ENCODE assay signal across 10 mouse cellular contexts in the genomic region with DNA sequence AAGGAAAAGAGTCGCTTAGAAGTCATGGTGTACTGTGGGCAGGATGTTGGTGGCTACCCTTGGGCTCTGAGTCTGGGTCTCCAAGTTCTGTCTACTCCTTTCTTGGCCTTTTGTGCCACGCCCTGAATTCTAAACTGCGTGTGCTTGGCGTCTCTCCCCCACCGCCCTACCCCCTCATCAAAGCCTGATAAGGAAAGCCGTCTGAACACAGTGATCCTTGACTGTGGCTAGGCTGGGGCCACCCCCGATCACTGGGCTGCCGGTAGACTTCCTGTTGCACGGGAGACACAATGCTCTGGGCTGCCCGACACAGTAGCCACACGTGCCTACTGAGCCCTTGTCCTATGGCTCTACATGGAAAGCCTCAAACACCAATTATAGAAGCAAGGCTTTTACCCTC.
DNase-seq lines count a peak whose midpoint lies in the region; ATAC-seq and TF ChIP-seq lines count a peak whose summit lies in the region.
"Had no signal": no experiment of that assay in that cellular context is flagged by ENCODE, and none has a peak within 500 bp of the region (broad histone marks: within the 10 kb centered on the region; RNA-seq: fewer than 3 reads in every experiment).

No protein-coding gene starts in this region.

- H3K4me2 ChIP-seq in hindbrain, embryonic 13.5 days: no peak overlapping the region
- no peak overlapping the region for H3K4me2 ChIP-seq in hindbrain, postnatal 0 days (ENCODE audit: low read depth, low read length)
- H3K4me2 ChIP-seq: embryonic facial prominence, embryonic 12.5 days had no signal

- no peaks in the 10 kb centered on the region for H3K27me3 ChIP-seq in hindbrain, embryonic 13.5 days
- no peaks in the 10 kb centered on the region for H3K27me3 ChIP-seq in hindbrain, postnatal 0 days (ENCODE audit: insufficient read depth, low read length)
- no peaks in the 10 kb centered on the region for H3K27me3 ChIP-seq in ES-Bruce4 (ENCODE audit: control insufficient read depth, insufficient read depth, low read length, poor library complexity, severe bottlenecking)
- H3K27me3 ChIP-seq: embryonic facial prominence, embryonic 12.5 days had no signal

- no peak for DNase-seq in hindbrain, postnatal 0 days (ENCODE audit: low spot score)
- DNase-seq in left cerebral cortex, postnatal 10 days (ENCODE audit: extremely low spot score in 1 of 2, low spot score in 2 of 2): no peak
- no peak for DNase-seq in layer of hippocampus, adult 8-10 months (ENCODE audit: low spot score in 2 of 2)
- DNase-seq in gastrocnemius, postnatal 10 days: no peak
- DNase-seq: kidney, adult 18-20 months had no signal

- no peaks in the 10 kb centered on the region for H3K36me3 ChIP-seq in hindbrain, embryonic 13.5 days
- no peaks in the 10 kb centered on the region for H3K36me3 ChIP-seq in hindbrain, postnatal 0 days (ENCODE audit: insufficient read depth, low read length)
- no peaks in the 10 kb centered on the region for H3K36me3 ChIP-seq in ES-Bruce4 (ENCODE audit: control insufficient read depth, insufficient read depth, low read length, poor library complexity, severe bottlenecking)
- H3K36me3 ChIP-seq: embryonic facial prominence, embryonic 12.5 days had no signal

- no peak for TF ChIP-seq CTCF in hindbrain, postnatal 0 days (IDR thresholded peaks at IDR 0.05; ENCODE audit: low read depth)
- TF ChIP-seq CTCF in ES-Bruce4 (IDR thresholded peaks at IDR 0.05; ENCODE audit: low read depth, low read length): no peak

- 0 out of 2 replicates have a peak overlapping the region, but pooled peaks have one; percentile 2 for H3K27ac ChIP-seq in hindbrain, embryonic 13.5 days
- no peak overlapping the region for H3K27ac ChIP-seq in hindbrain, postnatal 0 days
- 0 out of 2 replicates have a peak overlapping the region, but pooled peaks have one; percentile 5 for H3K27ac ChIP-seq in ES-Bruce4 (ENCODE audit: insufficient read depth, low read length)
- H3K27ac ChIP-seq: embryonic facial prominence, embryonic 12.5 days had no signal

- peaks cover 27% of the 10 kb centered on the region for H3K4me1 ChIP-seq in hindbrain, embryonic 13.5 days (replicated peaks)
- H3K4me1 ChIP-seq in hindbrain, postnatal 0 days (ENCODE audit: insufficient read depth, low read length): 0 out of 2 replicates have a peak, but pooled peaks cover 4% of the 10 kb centered on the region
- no peaks in the 10 kb centered on the region for H3K4me1 ChIP-seq in ES-Bruce4 (ENCODE audit: control insufficient read depth, insufficient read depth, low read length)

- WGBS in hindbrain, embryonic 13.5 days: 71% methylated on average over 11 of the region's 11 CpGs
- WGBS in hindbrain, postnatal 0 days: 75% methylated on average over 11 of the region's 11 CpGs

- H3K4me3 ChIP-seq in hindbrain, embryonic 13.5 days: no peak overlapping the region
- no peak overlapping the region for H3K4me3 ChIP-seq in hindbrain, postnatal 0 days (ENCODE audit: low read length)
- no peak overlapping the region for H3K4me3 ChIP-seq in ES-Bruce4 (ENCODE audit: low read depth, low read length)
- H3K4me3 ChIP-seq: embryonic facial prominence, embryonic 12.5 days had no signal

- intact Hi-C loops in left cerebral cortex, postnatal 10 days (cut with DNase I): no loop called here

- no peaks in the 10 kb centered on the region for H3K9me3 ChIP-seq in hindbrain, embryonic 13.5 days
- no peaks in the 10 kb centered on the region for H3K9me3 ChIP-seq in hindbrain, postnatal 0 days (ENCODE audit: low read length)
- no peaks in the 10 kb centered on the region for H3K9me3 ChIP-seq in ES-Bruce4 (replicated peaks; ENCODE audit: control insufficient read depth, insufficient read depth, low read length, poor library complexity, severe bottlenecking)
- H3K9me3 ChIP-seq: embryonic facial prominence, embryonic 12.5 days had no signal

- 0 out of 2 replicates have a peak, but pooled peaks have one; percentile 7 for TF ChIP-seq EP300 in ES-Bruce4 (IDR thresholded peaks at IDR 0.05; ENCODE audit: insufficient read depth, low read depth, low read length)

- H3K9ac ChIP-seq in hindbrain, embryonic 13.5 days: no peak overlapping the region
- no peak overlapping the region for H3K9ac ChIP-seq in hindbrain, postnatal 0 days (replicated peaks; ENCODE audit: low read length)
- H3K9ac ChIP-seq in ES-Bruce4 (ENCODE audit: low read depth, poor library complexity, severe bottlenecking): no peak overlapping the region
- H3K9ac ChIP-seq: embryonic facial prominence, embryonic 12.5 days had no signal

- TF ChIP-seq POLR2A in ES-Bruce4 (IDR thresholded peaks at IDR 0.05; ENCODE audit: insufficient read depth, low read length): no peak

- no peak for ATAC-seq in hindbrain, embryonic 13.5 days (ENCODE audit: low FRiP score)
- ATAC-seq in hindbrain, postnatal 0 days: no peak
- ATAC-seq in inflammation-experienced regulatory T-cells, adult 6 months: peak; percentile 52
- peak; percentile 92 for ATAC-seq in megakaryocyte-erythroid progenitor cell, adult 5-6 weeks (replicated peaks; ENCODE audit: low FRiP score, low TSS enrichment, poor library complexity, severe bottlenecking)

Comparison
In these comparisons a context has a peak if more than half of its experiments do, and no peak if none do; other contexts are left out.
1. ATAC-seq: peak in inflammation-experienced regulatory T-cells, adult 6 months (single experiment) and megakaryocyte-erythroid progenitor cell, adult 5-6 weeks (single experiment); none in hindbrain, embryonic 13.5 days (single experiment) and hindbrain, postnatal 0 days (single experiment).